In genomic region chr5:24986204-24986940, GRCm38 (mm10) we compare ENCODE assay signal across 12 mouse cellular contexts.
DNase-seq lines count a peak whose midpoint lies in the region; ATAC-seq lines count a peak whose summit lies in the region.
"Had no signal": no experiment of that assay in that cellular context is flagged by ENCODE, and none has a peak within 500 bp of the region (broad histone marks: within the 10 kb centered on the region; RNA-seq: fewer than 3 reads in every experiment).

No protein-coding gene starts in this region.

- H3K27me3 ChIP-seq in heart, embryonic 11.5 days (ENCODE audit: control insufficient read depth, insufficient read depth, low read length): no peaks in the 10 kb centered on the region
- H3K27me3 ChIP-seq in midbrain, embryonic 12.5 days: no peaks in the 10 kb centered on the region
- no peaks in the 10 kb centered on the region for H3K27me3 ChIP-seq in midbrain, embryonic 11.5 days (ENCODE audit: control insufficient read depth, insufficient read depth, low read length)
- no peaks in the 10 kb centered on the region for H3K27me3 ChIP-seq in forebrain, embryonic 14.5 days (replicated peaks; ENCODE audit: control insufficient read depth, insufficient read depth, low read length)
- H3K27me3 ChIP-seq in neural tube, embryonic 15.5 days (replicated peaks): no peaks in the 10 kb centered on the region
- H3K27me3 ChIP-seq: CH12.LX had no signal

- peak overlapping the region; percentile 39 for H3K4me3 ChIP-seq in heart, embryonic 11.5 days (ENCODE audit: low read depth, low read length)
- no peak overlapping the region for H3K4me3 ChIP-seq in midbrain, embryonic 12.5 days
- no peak overlapping the region for H3K4me3 ChIP-seq in midbrain, embryonic 11.5 days (ENCODE audit: low read depth, low read length)
- H3K4me3 ChIP-seq in forebrain, embryonic 14.5 days (ENCODE audit: low read depth, low read length): peak overlapping the region; percentile 18; the same call in 1 of the 2 replicates
- no peak overlapping the region for H3K4me3 ChIP-seq in neural tube, embryonic 15.5 days (replicated peaks)

- peak overlapping the region; percentile 88 for H3K27ac ChIP-seq in heart, embryonic 11.5 days (ENCODE audit: low read depth, low read length)
- H3K27ac ChIP-seq in midbrain, embryonic 12.5 days (replicated peaks): 0 out of 2 replicates have a peak overlapping the region, but pooled peaks have one; percentile 52
- no peak overlapping the region for H3K27ac ChIP-seq in midbrain, embryonic 11.5 days (ENCODE audit: low read depth, low read length)
- peak overlapping the region; percentile 93 for H3K27ac ChIP-seq in forebrain, embryonic 14.5 days (ENCODE audit: low read depth, low read length)
- peak overlapping the region; percentile 81 for H3K27ac ChIP-seq in neural tube, embryonic 15.5 days (replicated peaks)
- H3K27ac ChIP-seq: macrophage had no signal

- H3K9me3 ChIP-seq in heart, embryonic 11.5 days (replicated peaks; ENCODE audit: control insufficient read depth, low read length): no peaks in the 10 kb centered on the region
- no peaks in the 10 kb centered on the region for H3K9me3 ChIP-seq in midbrain, embryonic 12.5 days
- no peaks in the 10 kb centered on the region for H3K9me3 ChIP-seq in midbrain, embryonic 11.5 days (ENCODE audit: control insufficient read depth, low read length)
- no peaks in the 10 kb centered on the region for H3K9me3 ChIP-seq in forebrain, embryonic 14.5 days (replicated peaks; ENCODE audit: control insufficient read depth, low read length)
- no peaks in the 10 kb centered on the region for H3K9me3 ChIP-seq in neural tube, embryonic 15.5 days (replicated peaks)

- no peak for DNase-seq in heart, adult 11 months
- no peak for DNase-seq in midbrain, embryonic 11.5 days (ENCODE audit: low spot score, missing footprints)
- peak; percentile 23 for DNase-seq in forebrain, embryonic 14.5 days (ENCODE audit: low spot score)
- DNase-seq in urinary bladder, postnatal 10 days (ENCODE audit: low spot score): no peak
- no peak for DNase-seq in urinary bladder, postnatal 36 days (ENCODE audit: low spot score in 2 of 2)
- DNase-seq: kidney, adult 11 months; thymus, postnatal 14 days had no signal

- no peak for ATAC-seq in heart, embryonic 11.5 days (replicated peaks; ENCODE audit: insufficient number of reproducible peaks, low FRiP score, low TSS enrichment)
- ATAC-seq in midbrain, embryonic 12.5 days (ENCODE audit: low FRiP score, low read depth): no peak
- ATAC-seq in midbrain, embryonic 11.5 days (ENCODE audit: low FRiP score): no peak
- peak; percentile 50; the same call in 1 of the 2 replicates for ATAC-seq in forebrain, embryonic 14.5 days
- peak; percentile 26; the same call in 1 of the 2 replicates for ATAC-seq in neural tube, embryonic 15.5 days (ENCODE audit: low FRiP score)

- no peaks in the 10 kb centered on the region for H3K36me3 ChIP-seq in heart, embryonic 11.5 days (ENCODE audit: control insufficient read depth, insufficient read depth, low read length)
- H3K36me3 ChIP-seq in midbrain, embryonic 12.5 days: no peaks in the 10 kb centered on the region
- H3K36me3 ChIP-seq in midbrain, embryonic 11.5 days (ENCODE audit: control insufficient read depth, insufficient read depth, low read length): no peaks in the 10 kb centered on the region
- no peaks in the 10 kb centered on the region for H3K36me3 ChIP-seq in forebrain, embryonic 14.5 days (ENCODE audit: control insufficient read depth, insufficient read depth, low read length)
- no peaks in the 10 kb centered on the region for H3K36me3 ChIP-seq in neural tube, embryonic 15.5 days

- peaks cover 62% of the 10 kb centered on the region for H3K4me1 ChIP-seq in heart, embryonic 11.5 days (ENCODE audit: control insufficient read depth, insufficient read depth, low read length)
- H3K4me1 ChIP-seq in midbrain, embryonic 12.5 days: peaks cover 7% of the 10 kb centered on the region; the same call in 1 of the 2 replicates
- peaks cover 4% of the 10 kb centered on the region; the same call in 1 of the 2 replicates for H3K4me1 ChIP-seq in midbrain, embryonic 11.5 days (ENCODE audit: control insufficient read depth, insufficient read depth, low read length)
- peaks cover 7% of the 10 kb centered on the region; the same call in 1 of the 2 replicates for H3K4me1 ChIP-seq in forebrain, embryonic 14.5 days (ENCODE audit: control insufficient read depth, insufficient read depth, low read length)
- peaks cover 27% of the 10 kb centered on the region for H3K4me1 ChIP-seq in neural tube, embryonic 15.5 days

- H3K4me2 ChIP-seq in heart, embryonic 11.5 days: peak overlapping the region; percentile 68
- no peak overlapping the region for H3K4me2 ChIP-seq in midbrain, embryonic 12.5 days (replicated peaks)
- H3K4me2 ChIP-seq in midbrain, embryonic 11.5 days: no peak overlapping the region
- peak overlapping the region; percentile 36 for H3K4me2 ChIP-seq in forebrain, embryonic 14.5 days (ENCODE audit: low read length)
- H3K4me2 ChIP-seq in neural tube, embryonic 15.5 days: peak overlapping the region; percentile 38

- 53% methylated on average over 9 of the region's 9 CpGs for WGBS in heart, embryonic 11.5 days (ENCODE audit: insufficient replicate concordance)
- WGBS in midbrain, embryonic 12.5 days: 56% methylated on average over 9 of the region's 9 CpGs
- WGBS in midbrain, embryonic 11.5 days: 61% methylated on average over 9 of the region's 9 CpGs
- WGBS in forebrain, embryonic 14.5 days: 48% methylated on average over 9 of the region's 9 CpGs
- WGBS in neural tube, embryonic 15.5 days: 50% methylated on average over 9 of the region's 9 CpGs

- peak overlapping the region; percentile 65 for H3K9ac ChIP-seq in heart, embryonic 11.5 days (ENCODE audit: low read depth, low read length)
- no peak overlapping the region for H3K9ac ChIP-seq in midbrain, embryonic 12.5 days (replicated peaks)
- H3K9ac ChIP-seq in midbrain, embryonic 11.5 days (ENCODE audit: low read length): no peak overlapping the region
- H3K9ac ChIP-seq in forebrain, embryonic 14.5 days (ENCODE audit: low read length): peak overlapping the region; percentile 54
- H3K9ac ChIP-seq in neural tube, embryonic 15.5 days (replicated peaks): peak overlapping the region; percentile 8; the same call in 1 of the 2 replicates

Comparison
In these comparisons a context has a peak if more than half of its experiments do, and no peak if none do; other contexts are left out.
1. ATAC-seq: peak in forebrain, embryonic 14.5 days (single experiment) and neural tube, embryonic 15.5 days (single experiment); none in heart, embryonic 11.5 days (single experiment), midbrain, embryonic 12.5 days (single experiment) and midbrain, embryonic 11.5 days (single experiment).
2. H3K4me2 ChIP-seq: peak in heart, embryonic 11.5 days (single experiment), forebrain, embryonic 14.5 days (single experiment) and neural tube, embryonic 15.5 days (single experiment); none in midbrain, embryonic 12.5 days (single experiment) and midbrain, embryonic 11.5 days (single experiment).
3. H3K4me3 ChIP-seq: peak in heart, embryonic 11.5 days (single experiment) and forebrain, embryonic 14.5 days (single experiment); none in midbrain, embryonic 12.5 days (single experiment), midbrain, embryonic 11.5 days (single experiment) and neural tube, embryonic 15.5 days (single experiment).
4. H3K9ac ChIP-seq: peak in heart, embryonic 11.5 days (single experiment), forebrain, embryonic 14.5 days (single experiment) and neural tube, embryonic 15.5 days (single experiment); none in midbrain, embryonic 12.5 days (single experiment) and midbrain, embryonic 11.5 days (single experiment).